Comparison of ENCODE assay signal across 9 mouse cellular contexts in genomic region chr11:69936156-69936555, GRCm38 (mm10). TPM values are rescaled to one million over a fixed set of nuclear protein-coding genes. Genes with fewer than 3 reads are reported as not detected.
DNase-seq lines count a peak whose midpoint lies in the region; ATAC-seq lines count a peak whose summit lies in the region.
"Had no signal": no experiment of that assay in that cellular context is flagged by ENCODE, and none has a peak within 500 bp of the region (broad histone marks: within the 10 kb centered on the region; RNA-seq: fewer than 3 reads in every experiment).

No protein-coding gene starts in this region.

- H3K4me1 ChIP-seq in neural tube, embryonic 12.5 days: peaks cover 23% of the 10 kb centered on the region

- H3K36me3 ChIP-seq in neural tube, embryonic 12.5 days: no peaks in the 10 kb centered on the region

- no peak overlapping the region for H3K27ac ChIP-seq in neural tube, embryonic 12.5 days

- no peaks in the 10 kb centered on the region for H3K9me3 ChIP-seq in neural tube, embryonic 12.5 days

- peak; percentile 55 for DNase-seq in adrenal gland, postnatal 14 days
- DNase-seq in adrenal gland, postnatal 36 days: no peak
- DNase-seq in thymus, postnatal 14 days: peak; percentile 48
- no peak for DNase-seq in thymus, postnatal 36 days
- DNase-seq in kidney, postnatal 14 days: peak; percentile 53
- DNase-seq in right cerebral cortex, postnatal 14 days: no peak
- no peak for DNase-seq in spleen, postnatal 36 days (ENCODE audit: low spot score in 2 of 2)

- 1% methylated on average over 30 of the region's 30 CpGs for WGBS in neural tube, embryonic 12.5 days

- peak overlapping the region; percentile 64 for H3K9ac ChIP-seq in neural tube, embryonic 12.5 days

- H3K4me3 ChIP-seq in neural tube, embryonic 12.5 days: peak overlapping the region; percentile 56

- H3K27me3 ChIP-seq in neural tube, embryonic 12.5 days (replicated peaks): peaks cover 41% of the 10 kb centered on the region

- ATAC-seq in neural tube, embryonic 12.5 days (ENCODE audit: low FRiP score, low read depth): peak; percentile 13; the same call in 1 of the 2 replicates

- H3K4me2 ChIP-seq in neural tube, embryonic 12.5 days (replicated peaks): peak overlapping the region; percentile 100

RNA-seq across cellular contexts. Expression of gene Ybx2, which starts 0.6 kb away (rescaled TPM):
- total RNA-seq in adrenal gland, postnatal 14 days (2021): 27.3 and 39.6 TPM in 2 replicates
- 10 to 100 TPM; 11.5 to 11.8 TPM for total RNA-seq in adrenal gland, postnatal 36 days (2021)
- polyA plus RNA-seq in neural tube, embryonic 12.5 days (2016; fragmentation: Nextera tagmentation; extraction: Ambion mirVana): 5.5 and 6.0 TPM in 2 replicates

RNA-seq across cellular contexts. Expression of gene Slc2a4, which starts 11.8 kb away (rescaled TPM):
- 65.2 and 78.7 TPM in 2 replicates for total RNA-seq in adrenal gland, postnatal 14 days (2021)
- total RNA-seq in adrenal gland, postnatal 36 days (2021): 10 to 100 TPM; 60.2 to 90.0 TPM
- polyA plus RNA-seq in neural tube, embryonic 12.5 days (2016; fragmentation: Nextera tagmentation; extraction: Ambion mirVana): 12.3 and 12.4 TPM in 2 replicates

RNA-seq across cellular contexts. Expression of gene Eif5a, which starts 14.4 kb away (rescaled TPM):
- total RNA-seq in adrenal gland, postnatal 14 days (2021): 616 and 636 TPM in 2 replicates
- 100 to 1,000 TPM; 619 to 640 TPM for total RNA-seq in adrenal gland, postnatal 36 days (2021)
- 1,451 and 1,549 TPM in 2 replicates for polyA plus RNA-seq in neural tube, embryonic 12.5 days (2016; fragmentation: Nextera tagmentation; extraction: Ambion mirVana)

RNA-seq across cellular contexts. Expression of gene Gps2, which starts 22.5 kb away (rescaled TPM):
- total RNA-seq in adrenal gland, postnatal 14 days (2021): 52.3 and 57.3 TPM in 2 replicates
- 10 to 100 TPM; 47.1 to 47.6 TPM for total RNA-seq in adrenal gland, postnatal 36 days (2021)
- polyA plus RNA-seq in neural tube, embryonic 12.5 days (2016; fragmentation: Nextera tagmentation; extraction: Ambion mirVana): 82.4 and 92.0 TPM in 2 replicates

RNA-seq across cellular contexts. Expression of gene Cldn7, which starts 28.4 kb away (rescaled TPM):
- 1.1 TPM in 1 of 2 replicates, not detected in the other for total RNA-seq in adrenal gland, postnatal 14 days (2021)
- 1 to 10 TPM in 1 of 2 experiments, not detected in 1; 1.2 TPM for total RNA-seq in adrenal gland, postnatal 36 days (2021)
- 2.1 and 3.2 TPM in 2 replicates for polyA plus RNA-seq in neural tube, embryonic 12.5 days (2016; fragmentation: Nextera tagmentation; extraction: Ambion mirVana)
- polyA plus RNA-seq: cortical plate, adult 2 months had no signal

Comparison
In these comparisons a context has a peak if more than half of its experiments do, and no peak if none do; other contexts are left out.
1. DNase-seq: peak in adrenal gland, postnatal 14 days (single experiment), thymus, postnatal 14 days (single experiment) and kidney, postnatal 14 days (single experiment); none in adrenal gland, postnatal 36 days (0 of 2), thymus, postnatal 36 days (0 of 2), right cerebral cortex, postnatal 14 days (single experiment) and spleen, postnatal 36 days (0 of 2).